Mouse (Mus musculus) heart, adult 2 months (tissue): ENCODE results near the gene Hoxb3.

Experiments used
- CTCF ChIP-seq: fragments of 200-600 bp; IDR thresholded peaks from 2 replicates; pipeline ENCODE4 v1.8.1; 2022; ENCODE audit warnings: antibody characterized with exemption, mild to moderate bottlenecking, moderate library complexity
- EP300 ChIP-seq: fragments of 200-500 bp; IDR thresholded peaks from 2 replicates; pipeline ENCODE4 v1.6.1; 2011; ENCODE audit warnings: low read depth, low read length, control low read depth; ENCODE audit not compliant: insufficient read depth
- POLR2A ChIP-seq: fragments of 200-500 bp; IDR thresholded peaks from 2 replicates; pipeline ENCODE4 v1.6.1; 2011; ENCODE audit warnings: mild to moderate bottlenecking, low read depth, low read length, control low read depth; ENCODE audit not compliant: insufficient read depth

DNA sequence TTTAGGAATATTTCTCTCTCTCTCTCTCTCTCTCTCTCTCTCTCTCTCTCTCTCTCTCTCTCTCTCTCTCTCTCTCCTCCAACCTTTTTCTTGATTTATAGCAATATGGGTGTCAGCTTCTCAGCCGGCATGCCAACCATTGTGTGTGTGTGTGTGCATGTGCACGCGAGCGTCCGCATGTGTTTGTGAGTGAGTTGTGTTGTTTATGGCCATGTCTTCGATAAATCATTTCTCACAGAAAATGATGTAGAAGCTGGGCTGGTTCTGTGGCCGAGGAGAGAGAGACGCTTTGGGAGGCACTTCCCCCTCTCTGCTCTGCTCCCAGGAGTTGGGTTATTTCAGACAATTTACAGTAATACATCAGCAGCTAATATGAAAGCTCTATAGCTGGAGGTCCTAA is 5.5 kb downstream of the Hoxb3 start:
- TF ChIP-seq POLR2A (no peak), CTCF (no peak), EP300 (no peak)
